Mouse (Mus musculus) kidney, adult 2 months (tissue): ENCODE results near the gene 1700012B07Rik.

Experiments used
- CTCF ChIP-seq: fragments of 200-500 bp; conservative IDR thresholded peaks from 2 replicates; pipeline ENCODE4 v1.5.1; 2011; ENCODE audit warnings: low read depth, mild to moderate bottlenecking, control low read depth, low read length, moderate library complexity, mixed read lengths; ENCODE audit not compliant: insufficient read depth, insufficient read length
- POLR2A ChIP-seq: fragments of 200-500 bp; IDR thresholded peaks from one replicate; pipeline ENCODE4 v1.6.1; 2011; ENCODE audit warnings: low read depth, low read length, control low read depth

GRCm38 (mm10) chr11:109760063-109760462, 67.8 kb downstream of the 1700012B07Rik start:
- TF ChIP-seq CTCF (no peak), POLR2A (no peak)
